Mouse (Mus musculus) cerebellum, adult (tissue): ENCODE results near the gene Krtap16-1.

Experiments used
- ATAC-seq: cut with Nextera tagmentation; 2 replicates; pipeline ENCODE4 v1.9.2; 2017; ENCODE audit warnings: mild to moderate bottlenecking, moderate library complexity, mixed read lengths; ENCODE audit not compliant: insufficient number of reproducible peaks, low FRiP score, low TSS enrichment

The Krtap16-1 gene

GRCm38 (mm10) chr11:99965961-99966360, 20.4 kb downstream of the Krtap16-1 start:
- no peak for ATAC-seq

GRCm38 (mm10) chr11:99964213-99964612, 22.2 kb downstream of the Krtap16-1 start:
- no peak for ATAC-seq

- ATAC-seq = no peak
Measured at GRCm38 (mm10) chr11:99948175-99948574, 38.2 kb downstream of the Krtap16-1 start, which contains the start of gene Krtap9-5. Gene Krtap9-5, plus strand, starts transcription at chr11:99948475.

- no peak for ATAC-seq
Measured at GRCm38 (mm10) chr11:99937751-99938264, 48.6 kb downstream of the Krtap16-1 start.

- no peak for ATAC-seq
Measured at GRCm38 (mm10) chr11:99935991-99936390, 50.4 kb downstream of the Krtap16-1 start, which contains the start of gene Krtap31-2. Gene Krtap31-2, plus strand, starts transcription at chr11:99936291.
